Comparison of ENCODE assay signal across 14 mouse cellular contexts in genomic region chr17:28101284-28101887, GRCm38 (mm10). TPM values are rescaled to one million over a fixed set of nuclear protein-coding genes. Genes with fewer than 3 reads are reported as not detected.
DNase-seq lines count a peak whose midpoint lies in the region; ATAC-seq and TF ChIP-seq lines count a peak whose summit lies in the region.
"Had no signal": no experiment of that assay in that cellular context is flagged by ENCODE, and none has a peak within 500 bp of the region (broad histone marks: within the 10 kb centered on the region; RNA-seq: fewer than 3 reads in every experiment).

No protein-coding gene starts in this region.

- no peak for TF ChIP-seq CTCF in Patski (IDR thresholded peaks at IDR 0.05)
- no peak for TF ChIP-seq CTCF in hindbrain, postnatal 0 days (IDR thresholded peaks at IDR 0.05; ENCODE audit: low read depth)

- POLR2A ChIA-PET in Patski (lab: Charles Lee) = no interaction called here

- no peaks in the 10 kb centered on the region for H3K9me3 ChIP-seq in hindbrain, embryonic 10.5 days
- H3K9me3 ChIP-seq in hindbrain, embryonic 11.5 days (ENCODE audit: control insufficient read depth, low read length) = no peaks in the 10 kb centered on the region
- no peaks in the 10 kb centered on the region for H3K9me3 ChIP-seq in hindbrain, postnatal 0 days (ENCODE audit: low read length)
- H3K9me3 ChIP-seq in midbrain, embryonic 15.5 days = no peaks in the 10 kb centered on the region
- H3K9me3 ChIP-seq: stomach, embryonic 15.5 days had no signal

- no peak for DNase-seq in hindbrain, embryonic 10.5 days (ENCODE audit: low spot score)
- DNase-seq in hindbrain, embryonic 11.5 days (ENCODE audit: low spot score) = no peak
- DNase-seq in Patski (ENCODE audit: low read depth, low spot score) = no peak
- DNase-seq in hindbrain, postnatal 0 days (ENCODE audit: low spot score) = peak; percentile 43
- DNase-seq in layer of hippocampus, postnatal 25 days (ENCODE audit: extremely low spot score in 1 of 2, low spot score in 1 of 2) = no peak
- no peak for DNase-seq in heart, postnatal 25 days (ENCODE audit: low spot score)
- DNase-seq in gastrocnemius, postnatal 25 days = no peak
- DNase-seq: adrenal gland, adult 8-10 months; cerebellum, adult 9-11 months; liver, postnatal 0 days; retina, postnatal 1 day had no signal

- ATAC-seq in hindbrain, embryonic 11.5 days (ENCODE audit: low FRiP score) = no peak
- ATAC-seq in Patski = peak; percentile 35
- no peak for ATAC-seq in hindbrain, postnatal 0 days
- ATAC-seq in midbrain, embryonic 15.5 days (replicated peaks) = 0 out of 2 replicates have a peak, but pooled peaks have one; percentile 50
- ATAC-seq: liver, postnatal 0 days had no signal

- no peaks in the 10 kb centered on the region for H3K36me3 ChIP-seq in hindbrain, embryonic 10.5 days
- no peaks in the 10 kb centered on the region for H3K36me3 ChIP-seq in hindbrain, embryonic 11.5 days (ENCODE audit: control insufficient read depth, insufficient read depth, low read length)
- H3K36me3 ChIP-seq in hindbrain, postnatal 0 days (ENCODE audit: insufficient read depth, low read length) = no peaks in the 10 kb centered on the region
- H3K36me3 ChIP-seq in midbrain, embryonic 15.5 days (replicated peaks) = no peaks in the 10 kb centered on the region
- H3K36me3 ChIP-seq: stomach, embryonic 15.5 days had no signal

- no peak overlapping the region for H3K9ac ChIP-seq in hindbrain, embryonic 11.5 days (ENCODE audit: low read depth, low read length)
- no peak overlapping the region for H3K9ac ChIP-seq in hindbrain, postnatal 0 days (replicated peaks; ENCODE audit: low read length)
- H3K9ac ChIP-seq in midbrain, embryonic 15.5 days = no peak overlapping the region
- H3K9ac ChIP-seq: liver, postnatal 0 days; stomach, embryonic 15.5 days had no signal

- 65% methylated on average over 12 of the region's 12 CpGs for WGBS in hindbrain, embryonic 10.5 days
- WGBS in hindbrain, embryonic 11.5 days = 62% methylated on average over 12 of the region's 12 CpGs
- WGBS in hindbrain, postnatal 0 days = 45% methylated on average over 12 of the region's 12 CpGs
- 24% methylated on average over 12 of the region's 12 CpGs for WGBS in midbrain, embryonic 15.5 days

- in situ Hi-C loops in Patski (cut with MboI; ENCODE audit: low pct_unique_long_range_greater_than_20kb) = no loop called here

- CTCF ChIA-PET in Patski (lab: Charles Lee) = interaction anchor here (1.2 kb wide), 1 partner anchor 48 kb away, joined by 3 read pairs; no protein-coding TSS in a partner anchor

- no peaks in the 10 kb centered on the region for H3K27me3 ChIP-seq in hindbrain, embryonic 10.5 days (ENCODE audit: insufficient read depth, poor library complexity, severe bottlenecking)
- no peaks in the 10 kb centered on the region for H3K27me3 ChIP-seq in hindbrain, embryonic 11.5 days (ENCODE audit: control insufficient read depth, insufficient read depth, low read length)
- peaks cover 3% of the 10 kb centered on the region for H3K27me3 ChIP-seq in Patski
- no peaks in the 10 kb centered on the region for H3K27me3 ChIP-seq in hindbrain, postnatal 0 days (ENCODE audit: insufficient read depth, low read length)
- no peaks in the 10 kb centered on the region for H3K27me3 ChIP-seq in midbrain, embryonic 15.5 days (replicated peaks)
- H3K27me3 ChIP-seq: stomach, embryonic 15.5 days had no signal

- no peak overlapping the region for H3K4me3 ChIP-seq in hindbrain, embryonic 10.5 days
- no peak overlapping the region for H3K4me3 ChIP-seq in hindbrain, embryonic 11.5 days (ENCODE audit: low read depth, low read length)
- no peak overlapping the region for H3K4me3 ChIP-seq in hindbrain, postnatal 0 days (ENCODE audit: low read length)
- H3K4me3 ChIP-seq in midbrain, embryonic 15.5 days = no peak overlapping the region
- H3K4me3 ChIP-seq: layer of hippocampus, adult 2 months; stomach, embryonic 15.5 days had no signal

- no peak overlapping the region for H3K4me2 ChIP-seq in hindbrain, embryonic 11.5 days (replicated peaks; ENCODE audit: low read depth, low read length)
- no peak overlapping the region for H3K4me2 ChIP-seq in hindbrain, postnatal 0 days (ENCODE audit: low read depth, low read length)
- H3K4me2 ChIP-seq in midbrain, embryonic 15.5 days = no peak overlapping the region
- H3K4me2 ChIP-seq: stomach, embryonic 15.5 days had no signal

- peak overlapping the region; percentile 60; the same call in 1 of the 2 replicates for H3K27ac ChIP-seq in hindbrain, embryonic 10.5 days
- H3K27ac ChIP-seq in hindbrain, embryonic 11.5 days (ENCODE audit: low read depth, low read length) = no peak overlapping the region
- H3K27ac ChIP-seq in hindbrain, postnatal 0 days = no peak overlapping the region
- H3K27ac ChIP-seq in midbrain, embryonic 15.5 days = peak overlapping the region; percentile 60
- H3K27ac ChIP-seq: layer of hippocampus, adult 2 months; stomach, embryonic 15.5 days had no signal

- intact Hi-C loops in heart, postnatal 25 days (cut with DNase I) = no loop called here

- peaks cover 28% of the 10 kb centered on the region for H3K4me1 ChIP-seq in hindbrain, embryonic 10.5 days (replicated peaks)
- H3K4me1 ChIP-seq in hindbrain, embryonic 11.5 days (replicated peaks; ENCODE audit: control insufficient read depth, insufficient read depth, low read length) = no peaks in the 10 kb centered on the region
- no peaks in the 10 kb centered on the region for H3K4me1 ChIP-seq in hindbrain, postnatal 0 days (ENCODE audit: insufficient read depth, low read length)
- H3K4me1 ChIP-seq in midbrain, embryonic 15.5 days = peaks cover 14% of the 10 kb centered on the region
- H3K4me1 ChIP-seq: stomach, embryonic 15.5 days had no signal

RNA-seq across cellular contexts. Expression of gene Tcp11, which starts 20.9 kb away (rescaled TPM):
- polyA plus RNA-seq in hindbrain, embryonic 10.5 days (2016; fragmentation: Nextera tagmentation; extraction: Ambion mirVana) = 1.1 and 2.8 TPM in 2 replicates
- 0.99 and 1.3 TPM in 2 replicates for polyA plus RNA-seq in hindbrain, embryonic 11.5 days (2014; fragmentation: Nextera tagmentation; extraction: Ambion mirVana)
- polyA plus RNA-seq in Patski (2021) = 0.05 TPM
- 2.9 and 3.6 TPM in 2 replicates for total RNA-seq in hindbrain, postnatal 0 days (2014; rRNA removed)
- polyA plus RNA-seq in hindbrain, postnatal 0 days (2015; fragmentation: Nextera tagmentation; extraction: Ambion mirVana) = 1.9 and 2.0 TPM in 2 replicates
- 1.9 and 2.2 TPM in 2 replicates for polyA plus RNA-seq in midbrain, embryonic 15.5 days (2015; fragmentation: Nextera tagmentation; extraction: Ambion mirVana)
- 1 to 10 TPM; 1.2 to 1.3 TPM for total RNA-seq in layer of hippocampus, postnatal 25 days (2021)
- not detected for total RNA-seq in heart, postnatal 25 days (2021)
- not detected for total RNA-seq in gastrocnemius, postnatal 25 days (2021)

RNA-seq across cellular contexts. Expression of gene Scube3, which starts 40.6 kb away (rescaled TPM):
- 10.7 and 11.0 TPM in 2 replicates for polyA plus RNA-seq in hindbrain, embryonic 10.5 days (2016; fragmentation: Nextera tagmentation; extraction: Ambion mirVana)
- 8.0 and 8.6 TPM in 2 replicates for polyA plus RNA-seq in hindbrain, embryonic 11.5 days (2014; fragmentation: Nextera tagmentation; extraction: Ambion mirVana)
- 17.9 TPM for polyA plus RNA-seq in Patski (2021)
- total RNA-seq in hindbrain, postnatal 0 days (2014; rRNA removed) = 10.7 and 10.9 TPM in 2 replicates
- 2.1 TPM in 2 replicates for polyA plus RNA-seq in hindbrain, postnatal 0 days (2015; fragmentation: Nextera tagmentation; extraction: Ambion mirVana)
- polyA plus RNA-seq in midbrain, embryonic 15.5 days (2015; fragmentation: Nextera tagmentation; extraction: Ambion mirVana) = 6.0 and 6.4 TPM in 2 replicates
- 1 to 10 TPM; 1.0 to 1.1 TPM for total RNA-seq in layer of hippocampus, postnatal 25 days (2021)
- under 1 TPM; 0.53 to 0.73 TPM for total RNA-seq in heart, postnatal 25 days (2021)
- total RNA-seq in gastrocnemius, postnatal 25 days (2021) = under 1 TPM; 0.18 to 0.32 TPM

Comparison
In these comparisons a context has a peak if more than half of its experiments do, and no peak if none do; other contexts are left out.
1. H3K27ac ChIP-seq: peak in hindbrain, embryonic 10.5 days (single experiment) and midbrain, embryonic 15.5 days (single experiment); none in hindbrain, embryonic 11.5 days (single experiment) and hindbrain, postnatal 0 days (single experiment).
2. ATAC-seq: peak in Patski (single experiment) and midbrain, embryonic 15.5 days (single experiment); none in hindbrain, embryonic 11.5 days (single experiment) and hindbrain, postnatal 0 days (single experiment).